Mouse (Mus musculus) embryo, embryonic 10.5 days (tissue): Measurements from ENCODE around the gene Abi3bp.

ENCODE experiments used
- DNase-seq: peaks from one replicate; pipeline ENCODE4 v3.0.0-alpha.2; 2015; ENCODE audit warnings: low spot score

The Abi3bp gene

DNA sequence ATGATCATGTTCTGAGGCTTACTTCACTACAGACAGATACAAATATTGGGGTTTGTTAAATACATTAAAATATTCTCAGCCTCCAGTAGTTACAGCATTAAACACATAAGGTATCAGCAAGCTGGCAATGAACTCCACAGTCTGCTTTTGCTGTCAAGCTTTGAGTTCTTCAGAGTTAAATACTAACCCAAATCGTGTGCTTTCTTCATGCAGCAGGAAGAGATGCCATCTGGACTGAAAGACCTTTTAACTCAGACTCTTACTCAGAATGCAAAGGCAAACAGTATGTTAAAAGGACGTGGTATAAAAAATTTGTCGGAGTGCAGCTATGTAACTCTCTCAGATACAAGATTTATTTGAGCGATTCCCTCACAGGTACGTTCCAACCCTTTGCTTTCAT, 209.1 kb downstream of the Abi3bp start:
- DNase-seq = no peak

DNA sequence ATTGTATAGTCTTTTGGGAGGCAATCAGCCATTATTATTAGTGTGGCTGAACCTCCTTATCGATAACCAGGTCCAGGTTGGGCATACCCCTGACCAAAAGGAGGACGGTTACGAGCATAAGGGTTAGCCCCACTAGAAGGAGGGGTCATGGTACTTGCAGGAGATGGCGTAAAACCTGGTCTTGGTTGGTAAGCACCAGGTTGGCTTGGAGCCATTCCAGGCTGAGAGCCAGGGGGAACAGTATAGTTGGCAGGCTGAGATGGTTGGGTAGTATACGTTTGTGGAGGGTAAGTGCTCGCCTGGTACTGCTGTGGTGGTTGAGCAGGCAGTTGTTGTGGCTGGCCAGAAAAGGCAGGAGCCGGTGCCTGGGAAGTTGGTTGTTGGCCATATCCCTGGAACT, 213.0 kb downstream of the Abi3bp start:
- DNase-seq = no peak

- no peak for DNase-seq
Observed at GRCm38 (mm10) chr16:56696448-56696847, 218.8 kb downstream of the Abi3bp start.

DNA sequence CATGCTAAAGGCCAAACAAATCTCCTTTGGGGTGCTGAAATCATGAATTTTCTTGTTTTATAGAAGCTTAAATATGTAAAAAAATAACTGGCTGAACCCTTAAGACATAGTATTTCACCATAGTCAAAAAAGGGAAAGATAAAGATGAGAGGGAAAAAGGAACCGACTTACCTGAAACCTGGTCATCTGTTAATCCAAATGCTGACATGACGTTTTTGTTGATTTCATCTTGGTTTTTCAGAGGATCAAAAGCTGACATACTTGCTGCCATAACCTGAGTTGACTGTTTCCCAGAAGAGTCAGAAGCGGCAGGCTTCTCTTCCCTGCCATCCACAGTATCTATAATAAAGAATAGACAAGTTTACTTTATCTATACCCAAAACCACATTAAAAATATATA, 223.2 kb downstream of the Abi3bp start:
- no peak for DNase-seq

DNA sequence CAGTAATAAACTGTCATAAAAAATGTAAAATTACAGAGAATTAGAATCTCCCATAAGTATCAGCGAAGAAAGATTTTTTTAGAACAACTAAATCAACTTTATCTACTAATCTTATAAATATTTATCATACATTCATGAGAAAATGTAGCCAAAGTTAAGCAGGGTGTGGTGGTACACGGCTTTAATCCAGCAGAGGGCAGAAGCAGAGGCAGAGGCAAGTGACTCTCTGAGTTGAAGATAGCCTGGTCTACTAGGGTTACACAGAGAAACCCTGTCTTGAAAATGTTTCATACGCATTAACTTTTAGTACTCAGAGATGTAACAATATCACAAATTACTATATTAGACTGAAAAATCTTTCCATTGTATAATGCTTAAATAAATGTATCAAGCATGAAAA, 228.1 kb downstream of the Abi3bp start:
- no peak for DNase-seq

- DNase-seq = no peak
Observed at GRCm38 (mm10) chr16:56710071-56710470, 232.4 kb downstream of the Abi3bp start.

- no peak for DNase-seq
Observed at GRCm38 (mm10) chr16:56715608-56716007, 237.9 kb downstream of the Abi3bp start.

GRCm38 (mm10) chr16:56716557-56717179, 239.0 kb downstream of the Abi3bp start:
- DNase-seq = peak; percentile 66

DNA sequence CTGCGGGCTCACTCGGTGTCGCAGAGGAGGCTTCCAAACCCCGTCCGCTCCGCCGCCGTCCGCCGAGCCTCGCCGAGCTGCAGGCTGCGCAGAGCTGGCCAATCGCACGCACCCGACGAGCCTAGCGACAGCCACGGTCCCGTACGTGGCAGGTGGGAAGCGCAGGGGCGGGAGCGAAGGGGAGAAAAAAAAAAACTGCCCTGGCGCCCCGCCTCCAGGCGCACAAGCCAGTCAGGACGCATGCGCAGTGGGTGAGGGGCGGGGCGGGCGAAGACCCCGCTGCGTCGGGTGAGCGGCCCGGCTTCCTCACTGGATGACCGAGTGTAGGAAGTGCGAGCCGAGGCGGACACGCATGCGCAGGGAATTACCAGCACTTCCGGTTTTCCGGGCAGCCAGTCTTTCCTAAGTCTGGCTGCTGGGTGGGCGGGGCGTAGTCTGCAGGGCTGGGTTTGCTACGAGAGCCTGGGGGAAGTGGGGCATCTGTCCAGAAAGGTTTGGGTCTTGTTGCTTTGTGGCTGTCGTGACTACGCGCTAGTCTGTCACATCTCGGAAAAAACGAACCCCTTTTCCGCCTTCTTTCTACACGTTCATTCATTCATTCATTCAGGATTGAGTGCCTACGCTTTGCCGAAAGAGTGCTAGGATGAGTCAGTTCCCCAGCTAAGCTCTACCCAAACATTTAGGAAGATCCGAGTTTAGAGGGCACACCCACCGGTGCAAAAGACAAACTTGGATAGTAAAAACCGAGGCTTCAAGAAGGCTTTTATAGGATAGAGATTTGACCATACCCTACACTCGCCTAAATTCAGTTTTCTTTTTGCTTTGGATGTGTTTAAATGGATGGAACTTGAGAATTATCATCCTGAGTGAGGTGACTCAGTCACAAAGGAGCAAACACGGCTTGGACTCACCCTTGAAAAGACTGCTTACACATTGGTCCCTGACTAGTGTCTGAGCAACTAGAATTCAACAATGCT, 239.8 kb downstream of the Abi3bp start, which contains the start of gene Tfg:
Gene Tfg (minus strand): TSS at position 227 of the 977 bp plus-strand sequence.
- peak; percentile 100 for DNase-seq

DNA sequence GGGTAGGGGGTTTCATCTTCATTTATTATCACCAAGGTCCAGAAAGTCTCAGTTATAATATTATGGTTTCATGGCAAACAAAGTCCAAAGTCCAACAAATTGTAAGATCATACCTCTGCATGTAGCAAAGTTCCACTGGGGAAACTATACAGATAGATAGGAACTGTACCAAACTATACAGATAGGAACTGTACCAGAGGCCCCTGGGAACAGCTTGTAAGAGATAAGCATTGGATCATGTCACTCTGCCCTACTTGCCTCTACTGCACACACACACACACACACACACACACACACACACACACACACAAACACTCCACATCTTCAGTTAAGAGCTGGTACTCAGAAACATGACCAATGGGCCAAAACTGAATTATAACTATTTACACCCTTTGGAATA, 241.4 kb downstream of the Abi3bp start:
- DNase-seq = no peak

- no peak for DNase-seq
Observed at GRCm38 (mm10) chr16:56722357-56722756, 244.7 kb downstream of the Abi3bp start.

GRCm38 (mm10) chr16:56724927-56725326, 247.2 kb downstream of the Abi3bp start:
- DNase-seq = no peak

GRCm38 (mm10) chr16:56729060-56729459, 251.4 kb downstream of the Abi3bp start:
- DNase-seq = no peak
